Mouse (Mus musculus) lung, postnatal 0 days (tissue): ENCODE data around the gene Fermt2. TPM values are rescaled to one million over a fixed set of nuclear protein-coding genes. Genes with fewer than 3 reads are reported as not detected.
A peak's percentile ranks its signal among the peaks of the same experiment; 100 is the strongest.

Experiments
- ATAC-seq: fragments of 200-750 bp; cut with Nextera tagmentation; 2 replicates; pipeline ENCODE4 v1.8.0; 2017; ENCODE audit warnings: moderate library complexity
- DNase-seq: peaks from one replicate; pipeline ENCODE4 v3.0.0-alpha.2; 2016; ENCODE audit warnings: low spot score
- H3K27ac ChIP-seq: fragments of 300-500 bp; sonication (generic); 2 replicates; pipeline ENCODE4 v1.5.1; 2014; ENCODE audit warnings: antibody characterized with exemption, mild to moderate bottlenecking, low read length, mixed read lengths
- H3K27me3 ChIP-seq: fragments of 300-500 bp; sonication (generic); replicated peaks from 2 replicates; pipeline ENCODE4 v1.6.1; 2014; ENCODE audit warnings: low read length, mixed read lengths; ENCODE audit not compliant: insufficient read depth
- H3K36me3 ChIP-seq: fragments of 300-500 bp; sonication (generic); 2 replicates; pipeline ENCODE4 v1.6.1; 2014; ENCODE audit warnings: low read length, mixed read lengths; ENCODE audit not compliant: insufficient read depth
- H3K4me1 ChIP-seq: fragments of 300-500 bp; sonication (generic); 2 replicates; pipeline ENCODE4 v1.6.1; 2014; ENCODE audit warnings: antibody characterized with exemption, low read depth, low read length, mixed read lengths; ENCODE audit not compliant: insufficient read depth
- H3K4me2 ChIP-seq: fragments of 300-500 bp; sonication (generic); replicated peaks from 2 replicates; pipeline ENCODE4 v1.6.1; 2014; ENCODE audit warnings: low read depth, mild to moderate bottlenecking, low read length, moderate library complexity, mixed read lengths
- H3K4me3 ChIP-seq: fragments of 300-500 bp; sonication (generic); 2 replicates; pipeline ENCODE4 v1.5.1; 2014; ENCODE audit warnings: low read depth, low read length
- H3K9ac ChIP-seq: fragments of 300-500 bp; sonication (generic); replicated peaks from 2 replicates; pipeline ENCODE4 v1.6.1; 2014; ENCODE audit warnings: low read depth, mild to moderate bottlenecking
- H3K9me3 ChIP-seq: fragments of 300-500 bp; sonication (generic); 2 replicates; pipeline ENCODE4 v1.6.1; 2016; ENCODE audit warnings: low read length, mixed read lengths
- CTCF ChIP-seq: IDR thresholded peaks from 2 replicates; pipeline ENCODE4 v1.5.1; 2016; ENCODE audit warnings: antibody characterized with exemption, mild to moderate bottlenecking
- EP300 ChIP-seq: IDR thresholded peaks from 2 replicates; pipeline ENCODE4 v1.6.1; 2016; ENCODE audit warnings: antibody characterized with exemption, mild to moderate bottlenecking, control low read depth
- WGBS: fragments of 180-500 bp; shearing (Covaris S2); extraction: QIAGEN DNeasy Blood & Tissue Kit; methylation state at CpG from one replicate; pipeline ENCODE4 v1.1.7; 2014; 5-methylcytosine and 5-hydroxymethylcytosine counted together
- polyA plus RNA-seq: library from polyadenylated mRNA; unstranded; fragments of >200 nt; fragmentation: Nextera tagmentation; extraction: Ambion mirVana; gene quantifications from 2 replicates; pipeline ENCODE4 v1.2.1, GENCODE M21; 2015

The Fermt2 gene
- polyA plus RNA-seq, 1 experiment from 2014 or later: 362 TPM

- Histone ChIP-seq H3K4me3 (no peak overlapping the region), H3K27ac (peak overlapping the region; percentile 43; the same call in 1 of the 2 replicates), H3K9me3 (no peaks in the 10 kb centered on the region), H3K4me1 (peaks cover 20% of the 10 kb centered on the region; the same call in 1 of the 2 replicates), H3K4me2 (no peak overlapping the region), H3K36me3 (no peaks in the 10 kb centered on the region), H3K27me3 (no peaks in the 10 kb centered on the region), H3K9ac (no peak overlapping the region)
- TF ChIP-seq CTCF (no peak), EP300 (no peak)
- ATAC-seq: no peak
- DNase-seq: no peak
- WGBS: 30% methylated on average over 2 of the region's 2 CpGs
Measured at GRCm38 (mm10) chr14:45451090-45451489, 78.8 kb downstream of the Fermt2 start.

- WGBS: 16% methylated on average over 3 of the region's 3 CpGs
- no peaks in the 10 kb centered on the region for H3K9me3 ChIP-seq
- ATAC-seq: 0 out of 2 replicates have a peak, but pooled peaks have one; percentile 2
- TF ChIP-seq CTCF: no peak
- TF ChIP-seq EP300: no peak
- no peak overlapping the region for H3K27ac ChIP-seq
- H3K36me3 ChIP-seq: no peaks in the 10 kb centered on the region
- no peak overlapping the region for H3K9ac ChIP-seq
- H3K4me3 ChIP-seq: no peak overlapping the region
- H3K4me1 ChIP-seq: peaks cover 5% of the 10 kb centered on the region; the same call in 1 of the 2 replicates
- H3K4me2 ChIP-seq: no peak overlapping the region
- DNase-seq: no peak
- H3K27me3 ChIP-seq: no peaks in the 10 kb centered on the region
Measured at GRCm38 (mm10) chr14:45446777-45447176, 83.1 kb downstream of the Fermt2 start.

GRCm38 (mm10) chr14:45445445-45445844, 84.5 kb downstream of the Fermt2 start:
- Histone ChIP-seq H3K4me2 (no peak overlapping the region), H3K4me3 (no peak overlapping the region), H3K4me1 (peaks cover 5% of the 10 kb centered on the region; the same call in 1 of the 2 replicates), H3K27ac (peak overlapping the region; percentile 38; the same call in 1 of the 2 replicates), H3K9ac (no peak overlapping the region), H3K9me3 (no peaks in the 10 kb centered on the region), H3K36me3 (no peaks in the 10 kb centered on the region), H3K27me3 (no peaks in the 10 kb centered on the region)
- peak; percentile 72 for DNase-seq
- WGBS: 41% methylated on average over 12 of the region's 12 CpGs
- no peak for TF ChIP-seq CTCF
- TF ChIP-seq EP300: no peak
- peak; percentile 86 for ATAC-seq

GRCm38 (mm10) chr14:45444870-45445269, 85.0 kb downstream of the Fermt2 start:
- 55% methylated on average over 7 of the region's 7 CpGs for WGBS
- Histone ChIP-seq H3K4me1 (peaks cover 5% of the 10 kb centered on the region; the same call in 1 of the 2 replicates), H3K9me3 (no peaks in the 10 kb centered on the region), H3K27me3 (no peaks in the 10 kb centered on the region), H3K27ac (peak overlapping the region; percentile 38; the same call in 1 of the 2 replicates), H3K9ac (no peak overlapping the region), H3K4me2 (no peak overlapping the region), H3K36me3 (no peaks in the 10 kb centered on the region), H3K4me3 (no peak overlapping the region)
- TF ChIP-seq CTCF: no peak
- no peak for TF ChIP-seq EP300
- ATAC-seq (no peak), DNase-seq (no peak)

- Histone ChIP-seq H3K4me1 (peaks cover 5% of the 10 kb centered on the region; the same call in 1 of the 2 replicates), H3K36me3 (no peaks in the 10 kb centered on the region), H3K4me2 (no peak overlapping the region), H3K27me3 (no peaks in the 10 kb centered on the region), H3K27ac (peak overlapping the region; percentile 15; the same call in 1 of the 2 replicates), H3K4me3 (no peak overlapping the region), H3K9me3 (no peaks in the 10 kb centered on the region), H3K9ac (no peak overlapping the region)
- WGBS: 45% methylated on average over 12 of the region's 12 CpGs
- TF ChIP-seq EP300 (no peak), CTCF (no peak)
- DNase-seq: peak; percentile 60
- peak; percentile 49 for ATAC-seq
Measured at GRCm38 (mm10) chr14:45442781-45443560, 86.9 kb downstream of the Fermt2 start.

GRCm38 (mm10) chr14:45441291-45441690, 88.6 kb downstream of the Fermt2 start:
- no peaks in the 10 kb centered on the region for H3K36me3 ChIP-seq
- H3K27me3 ChIP-seq: no peaks in the 10 kb centered on the region
- TF ChIP-seq CTCF (no peak), EP300 (no peak)
- no peak overlapping the region for H3K4me3 ChIP-seq
- no peak for ATAC-seq
- H3K9ac ChIP-seq: no peak overlapping the region
- no peaks in the 10 kb centered on the region for H3K9me3 ChIP-seq
- DNase-seq: no peak
- H3K4me1 ChIP-seq: no peaks in the 10 kb centered on the region; the same call in 1 of the 2 replicates
- H3K4me2 ChIP-seq: no peak overlapping the region
- no peak overlapping the region for H3K27ac ChIP-seq
- 80% methylated on average over 6 of the region's 6 CpGs for WGBS
